Mouse (Mus musculus) CH12.LX (cell line): Measurements from ENCODE around the gene Slc12a7. TPM values are rescaled to one million over a fixed set of nuclear protein-coding genes. Genes with fewer than 3 reads are reported as not detected.

ENCODE experiments used
- DNase-seq: peaks from one replicate; pipeline ENCODE4 v3.0.0-alpha.2; 2013; ENCODE audit errors: extremely low read depth
- H3K27ac ChIP-seq: 2 replicates; pipeline ENCODE4 v1.5.1; 2012; ENCODE audit warnings: low read depth, mild to moderate bottlenecking, control low read depth, moderate library complexity; ENCODE audit not compliant: insufficient read depth
- H3K27me3 ChIP-seq: replicated peaks from 2 replicates; pipeline ENCODE3; 2012; ENCODE audit warnings: inconsistent platforms
- H3K36me3 ChIP-seq, 2 experiments: replicated peaks in 1 of 2; 2 replicates each; pipeline versions ENCODE3 to v1.6.1; 2012; ENCODE audit warnings: inconsistent platforms in 1 of 2, low read length in 1 of 2, mild to moderate bottlenecking in 1 of 2, mixed read lengths in 1 of 2, moderate library complexity in 1 of 2; ENCODE audit not compliant: control insufficient read depth in 1 of 2, insufficient read depth in 1 of 2
- H3K4me1 ChIP-seq, 2 experiments: 2 replicates each; pipeline ENCODE4 v1.6.1; 2012; ENCODE audit warnings: inconsistent platforms in 1 of 2, moderate library complexity in 1 of 2; ENCODE audit not compliant: insufficient read depth in 2 of 2, control insufficient read depth in 1 of 2
- H3K4me2 ChIP-seq: 2 replicates; pipeline ENCODE4 v1.6.1; 2012; ENCODE audit warnings: low read depth, mild to moderate bottlenecking, control low read depth; ENCODE audit not compliant: poor library complexity, insufficient read depth, severe bottlenecking
- H3K4me3 ChIP-seq, 3 experiments: fragments of 150-350 bp in 1 of 3; sonication (generic) in 1 of 3; replicated peaks in 1 of 3; 2 replicates each; pipeline versions ENCODE3 to v1.5.1; 2011 to 2012; ENCODE audit warnings: low read depth in 2 of 3, low read length in 2 of 3, mild to moderate bottlenecking in 2 of 3, moderate library complexity in 2 of 3, control low read depth in 1 of 3, improper control_type of control experiment in 1 of 3, inconsistent platforms in 1 of 3, mixed read lengths in 1 of 3; ENCODE audit not compliant: poor library complexity in 1 of 3
- H3K79me2 ChIP-seq: replicated peaks from 2 replicates; pipeline ENCODE4 v1.6.1; 2012; ENCODE audit warnings: mild to moderate bottlenecking, moderate library complexity; ENCODE audit not compliant: control insufficient read depth, poor library complexity, insufficient read depth, severe bottlenecking; ENCODE audit errors: extremely low read depth
- H3K9ac ChIP-seq: 2 replicates; pipeline ENCODE4 v1.6.1; 2012; ENCODE audit warnings: low read depth, mild to moderate bottlenecking, control low read depth, moderate library complexity; ENCODE audit not compliant: insufficient read depth
- H3K9me3 ChIP-seq: replicated peaks from 2 replicates; pipeline ENCODE3; 2012; ENCODE audit warnings: low read length, inconsistent platforms, mixed read lengths
- CTCF ChIP-seq, 2 experiments: IDR thresholded peaks in 1 of 2; conservative IDR thresholded peaks in 1 of 2; 2 replicates each; pipeline ENCODE4 v1.5.1; 2011 to 2012; ENCODE audit warnings: low read depth in 2 of 2, low read length in 2 of 2, improper control_type of control experiment in 1 of 2, inconsistent platforms in 1 of 2, mild to moderate bottlenecking in 1 of 2, moderate library complexity in 1 of 2
- E2F4 ChIP-seq: IDR thresholded peaks from 2 replicates; pipeline ENCODE4 v1.6.1; 2011; ENCODE audit warnings: low read depth, low read length, improper control_type of control experiment; ENCODE audit not compliant: insufficient replicate concordance
- JUN ChIP-seq: IDR thresholded peaks from 2 replicates; pipeline ENCODE4 v1.6.1; 2011; ENCODE audit warnings: low read depth, mild to moderate bottlenecking, low read length, improper control_type of control experiment, moderate library complexity; ENCODE audit not compliant: insufficient read depth
- MAFK ChIP-seq: IDR thresholded peaks from 2 replicates; pipeline ENCODE4 v1.6.1; 2011; ENCODE audit warnings: low read length, improper control_type of control experiment; ENCODE audit not compliant: insufficient replicate concordance
- MAZ ChIP-seq: IDR thresholded peaks from 2 replicates; pipeline ENCODE4 v1.6.1; 2012; ENCODE audit warnings: low read depth, mild to moderate bottlenecking, inconsistent platforms, low read length, improper control_type of control experiment, moderate library complexity
- MYC ChIP-seq: IDR thresholded peaks from 2 replicates; pipeline ENCODE4 v1.6.1; 2011; ENCODE audit warnings: low read depth, mild to moderate bottlenecking, improper control_type of control experiment, low read length
- POLR2A ChIP-seq: IDR thresholded peaks from 2 replicates; pipeline ENCODE4 v1.6.1; 2011; ENCODE audit warnings: low read depth, mild to moderate bottlenecking, improper control_type of control experiment, low read length
- POLR2AphosphoS2 ChIP-seq: IDR thresholded peaks from 2 replicates; pipeline ENCODE4 v1.6.1; 2011; ENCODE audit warnings: low read depth, low read length, improper control_type of control experiment
- RAD21 ChIP-seq: IDR thresholded peaks from 2 replicates; pipeline ENCODE4 v1.6.1; 2011; ENCODE audit warnings: low read depth, mild to moderate bottlenecking, low read length, improper control_type of control experiment, moderate library complexity
- RCOR1 ChIP-seq: conservative IDR thresholded peaks from 2 replicates; pipeline ENCODE4 v1.6.1; 2012; ENCODE audit warnings: low read depth, mild to moderate bottlenecking, inconsistent platforms, low read length, improper control_type of control experiment
- SMC3 ChIP-seq: IDR thresholded peaks from 2 replicates; pipeline ENCODE4 v1.6.1; 2011; ENCODE audit warnings: low read depth, low read length, improper control_type of control experiment
- TBP ChIP-seq: conservative IDR thresholded peaks from 2 replicates; pipeline ENCODE4 v1.6.1; 2011; ENCODE audit warnings: low read depth, low read length, improper control_type of control experiment
- UBTF ChIP-seq: IDR thresholded peaks from 2 replicates; pipeline ENCODE4 v1.6.1; 2012; ENCODE audit warnings: low read depth, mild to moderate bottlenecking, inconsistent platforms, low read length, improper control_type of control experiment, moderate library complexity
- USF1 ChIP-seq: IDR thresholded peaks from 2 replicates; pipeline ENCODE4 v1.6.1; 2014; ENCODE audit warnings: low read depth, mild to moderate bottlenecking, inconsistent platforms, low read length, improper control_type of control experiment
- ZC3H11A ChIP-seq: IDR thresholded peaks from 2 replicates; pipeline ENCODE4 v1.6.1; 2012; ENCODE audit warnings: low read depth, mild to moderate bottlenecking, inconsistent platforms, low read length, improper control_type of control experiment
- ZNF384 ChIP-seq: IDR thresholded peaks from 2 replicates; pipeline ENCODE4 v1.6.1; 2012; ENCODE audit warnings: low read depth, low read length, improper control_type of control experiment, inconsistent platforms
- dilution Hi-C: fragments of 300-500 bp; cut with MboI; formaldehyde crosslinking; loops from 2 replicates; pipeline ENCODE4 v1.14.3; 2020; ENCODE audit warnings: low sequenced_read_pairs; ENCODE audit not compliant: extremely low pct_unique_long_range_greater_than_20kb, extremely low pct_ligation_motif_present
- in situ Hi-C: fragments of 300-500 bp; cut with MboI; formaldehyde crosslinking; loops from 3 replicates; pipeline ENCODE4 v1.14.3; 2019; ENCODE audit warnings: low sequenced_read_pairs, low pct_ligation_motif_present, low pct_unique_long_range_greater_than_20kb, mixed read lengths
- polyA plus RNA-seq: library from polyadenylated mRNA; unstranded; fragments of >175 nt; gene quantifications from 2 replicates; pipeline ENCODE4 v1.2.1, GENCODE M21; 2012; ENCODE audit warnings: low read depth; ENCODE audit not compliant: insufficient read length
- total RNA-seq, 2 experiments: library from RNA; depleted of rRNA; stranded (reverse); fragments of 300-350 nt in 1 of 2; fragments of >200 nt in 1 of 2; gene quantifications; 2 replicates each; pipeline ENCODE4 v1.2.3; 2012 to 2014

Gene Slc12a7
- total and polyA plus RNA-seq, 3 experiments: 1.0 to 5.8 (median 2.5) TPM

- Histone ChIP-seq H3K4me1 (peaks cover 0 to 17% of the 10 kb centered on the region in 2 experiments; a peak in 2 of 4 replicates), H3K79me2 (no peaks in the 10 kb centered on the region), H3K4me2 (no peak overlapping the region), H3K27ac (no peak overlapping the region), H3K9ac (no peak overlapping the region), H3K27me3 (peaks cover 3% of the 10 kb centered on the region), H3K9me3 (no peaks in the 10 kb centered on the region), H3K4me3 (no peak overlapping the region), H3K36me3 (no peaks in the 10 kb centered on the region)
- in situ Hi-C loops (no loop called here), dilution Hi-C loops (no loop called here)
- TF ChIP-seq E2F4: no peak
- TF ChIP-seq JUN: no peak
- peak; percentile 33 for TF ChIP-seq RAD21
- no peak for TF ChIP-seq USF1
- no peak for TF ChIP-seq MAFK
- TF ChIP-seq ZC3H11A: no peak
- no peak for TF ChIP-seq TBP
- TF ChIP-seq POLR2AphosphoS2: no peak
- no peak for TF ChIP-seq MAZ
- no peak for TF ChIP-seq UBTF
- no peak for TF ChIP-seq ZNF384
- TF ChIP-seq SMC3: peak; percentile 63
- TF ChIP-seq CTCF (conservative IDR thresholded peaks at IDR 0.05 in 1 of 2, IDR thresholded peaks at IDR 0.05 in 1 of 2; ENCODE audit: low read depth in 2 of 2, low read length in 2 of 2): peak; percentile 38 to 67; a peak in 3 of 4 replicates
- TF ChIP-seq RCOR1: no peak
- peak; percentile 24 for DNase-seq
Observed at GRCm38 (mm10) chr13:73714020-73714419, 18.9 kb upstream of the Slc12a7 start.

DNA sequence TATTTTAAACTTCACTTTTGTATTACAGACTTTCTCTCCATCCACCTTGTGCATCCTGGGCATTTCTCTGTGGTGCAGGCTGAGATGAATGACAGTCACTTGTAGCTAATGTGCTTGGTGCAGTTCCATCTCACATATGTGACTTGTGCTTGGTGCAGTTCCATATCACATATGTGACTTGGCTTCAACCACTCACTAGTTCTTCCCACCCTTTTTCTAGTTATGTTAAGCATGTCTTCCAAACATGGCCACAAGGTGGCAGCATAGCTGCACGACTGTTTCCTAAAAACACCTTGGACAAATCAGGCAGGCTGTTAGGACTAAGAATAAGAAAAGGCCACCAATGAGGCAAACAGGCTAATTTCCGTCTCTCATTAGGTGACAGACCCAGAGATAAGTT is 14.7 kb upstream of the Slc12a7 start:
- peak; percentile 82 for DNase-seq
- H3K27ac ChIP-seq: no peak overlapping the region
- no peaks in the 10 kb centered on the region for H3K9me3 ChIP-seq
- no peaks in the 10 kb centered on the region for H3K36me3 ChIP-seq
- in situ Hi-C loops: no loop called here
- no peaks in the 10 kb centered on the region for H3K79me2 ChIP-seq
- no peak overlapping the region for H3K4me3 ChIP-seq
- dilution Hi-C loops: no loop called here
- peaks cover 0 to 2% of the 10 kb centered on the region in 2 experiments; a peak in 2 of 4 replicates for H3K4me1 ChIP-seq
- no peak overlapping the region for H3K9ac ChIP-seq
- no peak overlapping the region for H3K4me2 ChIP-seq
- no peak for TF ChIP-seq POLR2A
- TF ChIP-seq RAD21: peak; percentile 89
- TF ChIP-seq CTCF (conservative IDR thresholded peaks at IDR 0.05 in 1 of 2, IDR thresholded peaks at IDR 0.05 in 1 of 2; ENCODE audit: low read depth in 2 of 2, low read length in 2 of 2): peak; percentile 76 to 95
- peak; percentile 78 for TF ChIP-seq SMC3
- no peak for TF ChIP-seq UBTF
- TF ChIP-seq E2F4: no peak
- TF ChIP-seq MYC: peak; percentile 33; the same call in 1 of the 2 replicates
- H3K27me3 ChIP-seq: peaks cover 3% of the 10 kb centered on the region
